Mouse (Mus musculus) B cell, adult 62 days (primary cell): Measurements from ENCODE around the gene Cltb. TPM values are rescaled to one million over a fixed set of nuclear protein-coding genes. Genes with fewer than 3 reads are reported as not detected.

Experiments
- total RNA-seq: library from RNA; stranded (reverse); gene quantifications from 4 replicates; pipeline ENCODE4 v1.2.4, GENCODE M21; 2023

The Cltb gene
- 20.9 to 25.5 TPM (median 21.3 TPM) in 4 replicates for total RNA-seq

GRCm38 (mm10) chr13:54610972-54611754, at the start of gene Cltb:
Gene Cltb (minus strand): TSS chr13:54611344.

GRCm38 (mm10) chr13:54621155-54621932, 10.2 kb upstream of the Cltb start, which contains the start of gene Faf2:
Gene Faf2 (plus strand): TSS chr13:54621784.

GRCm38 (mm10) chr13:54589996-54590951, 20.9 kb downstream of the Cltb start, which contains the start of the genes Nop16 and Higd2a:
Gene Nop16 (minus strand): TSS chr13:54590090.
Gene Higd2a (plus strand): TSS chr13:54590207.

GRCm38 (mm10) chr13:54574854-54575481, 36.2 kb downstream of the Cltb start, which contains the start of gene Arl10:
Gene Arl10 (plus strand): TSS chr13:54575015.

GRCm38 (mm10) chr13:54565201-54565581, 46.0 kb downstream of the Cltb start, which contains the start of gene 4833439L19Rik:
Gene 4833439L19Rik (minus strand): TSS chr13:54565435.

Other genes with a start within 250 kb of the Cltb start
- gene Cplx2, start 240.0 kb downstream of the Cltb start, total RNA-seq, result 4.4 to 7.1 TPM (median 6.5 TPM) in 4 replicates
- 19.9 to 31.8 TPM (median 22.3 TPM) in 4 replicates for gene Thoc3, start 142.5 kb downstream of the Cltb start, total RNA-seq
- gene Simc1, start 107.6 kb downstream of the Cltb start, total RNA-seq, result 20.6 to 27.1 TPM (median 24.9 TPM) in 4 replicates
- gene 4833439L19Rik, start 45.9 kb downstream of the Cltb start, total RNA-seq, result 31.9 to 42.3 TPM (median 38.0 TPM) in 4 replicates
- gene Arl10, start 36.3 kb downstream of the Cltb start, total RNA-seq, result 4.6 to 10.3 TPM (median 9.0 TPM) in 4 replicates
- gene Nop16, start 21.3 kb downstream of the Cltb start, total RNA-seq, result 15.0 to 25.6 TPM (median 18.9 TPM) in 4 replicates
- gene Higd2a, start 21.1 kb downstream of the Cltb start, total RNA-seq, result 53.9 to 59.8 TPM (median 56.6 TPM) in 4 replicates
- gene Faf2, start 10.4 kb upstream of the Cltb start, total RNA-seq, result 55.6 to 66.1 TPM (median 59.9 TPM) in 4 replicates
- 256 to 280 TPM (median 267 TPM) in 4 replicates for gene Rnf44, start 82.6 kb upstream of the Cltb start, total RNA-seq
- not detected in 4 replicates for gene Cdhr2, start 90.1 kb upstream of the Cltb start, total RNA-seq
- gene Gprin1, start 138.5 kb upstream of the Cltb start, total RNA-seq, result not detected in 4 replicates
- not detected in 4 replicates for gene Sncb, start 155.3 kb upstream of the Cltb start, total RNA-seq
- gene Eif4e1b, start 172.7 kb upstream of the Cltb start, total RNA-seq, result not detected in 4 replicates
- 3.1 to 12.3 TPM (median 7.9 TPM) in 4 replicates for gene Tspan17, start 178.0 kb upstream of the Cltb start, total RNA-seq